Mouse (Mus musculus) erythroblast, adult 5-6 weeks (primary cell): ENCODE data around the gene Il21. TPM values are rescaled to one million over a fixed set of nuclear protein-coding genes. Genes with fewer than 3 reads are reported as not detected.

ENCODE experiments used
- ATAC-seq: replicated peaks from 2 replicates; pipeline ENCODE4 v1.8.0; 2016; ENCODE audit warnings: moderate number of reproducible peaks, mild to moderate bottlenecking, moderate TSS enrichment, inconsistent platforms; ENCODE audit not compliant: poor library complexity, low FRiP score, severe bottlenecking
- total RNA-seq, 2 experiments: library from RNA; stranded (forward) in 1 of 2; stranded (reverse) in 1 of 2; fragments of 150-400 nt in 1 of 2; fragments of 200-764, 138-1000 nt in 1 of 2; gene quantifications; 2 replicates each; pipeline versions ENCODE4 v1.2.3 to v1.2.4; 2015 to 2017; ENCODE audit warnings: low replicate concordance in 2 of 2

Il21 gene
- total RNA-seq, 2 experiments from 2014 or later, result not detected

DNA sequence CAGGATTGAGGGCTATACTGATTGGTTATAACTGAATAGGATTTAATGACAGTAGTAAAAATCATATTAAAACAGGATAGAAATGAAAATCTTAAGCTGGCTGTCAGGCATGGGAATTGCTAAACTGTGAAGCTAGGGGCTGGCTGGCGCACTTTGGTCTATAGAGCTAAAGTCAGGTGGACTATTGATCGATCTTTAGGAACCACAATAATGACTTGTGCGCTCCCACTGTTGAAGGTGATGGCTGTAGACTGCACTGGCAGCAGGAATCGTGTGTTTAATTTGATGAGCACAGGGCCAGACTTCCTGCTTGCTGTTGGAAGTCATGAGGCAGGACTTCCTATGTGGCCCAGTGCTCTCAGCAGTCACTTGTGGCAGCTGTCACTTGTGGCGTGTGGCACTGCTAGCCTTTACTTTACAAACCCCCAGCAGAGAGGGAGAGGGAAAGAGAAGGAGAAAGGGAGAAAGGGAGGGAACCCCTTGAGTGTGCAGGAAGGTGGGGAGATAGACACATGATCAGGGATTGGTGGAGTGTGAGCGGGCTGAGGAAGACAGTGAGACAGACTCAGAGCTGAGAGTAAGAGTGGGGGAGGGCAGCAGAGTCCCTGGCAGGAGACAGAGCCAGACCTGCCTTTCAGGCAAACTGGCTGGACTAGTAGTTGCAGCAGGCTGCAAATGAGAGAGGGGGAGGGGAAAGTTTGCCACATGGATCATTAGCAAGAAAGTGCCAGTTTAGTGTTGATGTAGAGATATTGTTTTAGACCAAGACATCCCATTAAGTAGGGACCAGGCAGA, 31.1 kb downstream of the Il21 start:
- no peak for ATAC-seq

DNA sequence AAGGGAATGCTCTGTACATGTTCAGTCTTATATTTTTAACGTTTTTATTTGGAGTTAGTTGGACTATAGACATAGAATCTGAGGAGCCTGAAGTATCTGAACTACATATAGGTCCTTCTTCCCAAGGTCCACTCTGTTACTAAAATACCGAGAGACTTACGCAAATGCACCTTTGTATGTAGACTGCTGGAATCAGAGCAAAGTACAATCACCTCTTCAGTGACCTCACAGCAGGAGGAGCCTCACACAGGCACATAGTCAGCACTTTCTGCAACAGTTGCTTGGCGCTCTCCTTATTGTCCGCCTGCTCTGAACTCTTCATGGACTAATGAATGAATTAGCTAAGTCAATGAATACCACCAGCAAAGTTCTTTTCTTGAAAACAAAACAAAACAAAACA, 34.1 kb downstream of the Il21 start:
- no peak for ATAC-seq

- ATAC-seq, result no peak
Measured at GRCm38 (mm10) chr3:37191953-37192352, 40.5 kb downstream of the Il21 start.

DNA sequence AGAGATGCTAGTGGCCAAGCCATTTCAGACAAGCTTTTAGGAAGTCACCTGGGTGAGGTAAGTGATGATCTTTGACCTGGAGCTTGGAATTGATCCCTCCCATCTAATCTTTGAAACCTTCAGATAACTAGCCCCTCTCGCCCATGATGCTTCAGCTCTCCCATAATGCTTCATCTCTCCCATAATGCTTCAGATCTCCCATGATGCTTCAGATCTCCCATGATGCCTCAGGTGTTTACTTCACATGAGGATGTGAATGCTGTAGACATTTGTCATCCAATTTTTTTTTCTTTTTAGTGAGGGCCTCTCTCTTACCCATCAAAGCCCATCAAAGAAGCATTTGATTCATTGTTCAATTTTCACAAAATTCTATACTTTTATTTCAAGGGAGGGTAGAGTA, 46.9 kb downstream of the Il21 start:
- ATAC-seq, result no peak

DNA sequence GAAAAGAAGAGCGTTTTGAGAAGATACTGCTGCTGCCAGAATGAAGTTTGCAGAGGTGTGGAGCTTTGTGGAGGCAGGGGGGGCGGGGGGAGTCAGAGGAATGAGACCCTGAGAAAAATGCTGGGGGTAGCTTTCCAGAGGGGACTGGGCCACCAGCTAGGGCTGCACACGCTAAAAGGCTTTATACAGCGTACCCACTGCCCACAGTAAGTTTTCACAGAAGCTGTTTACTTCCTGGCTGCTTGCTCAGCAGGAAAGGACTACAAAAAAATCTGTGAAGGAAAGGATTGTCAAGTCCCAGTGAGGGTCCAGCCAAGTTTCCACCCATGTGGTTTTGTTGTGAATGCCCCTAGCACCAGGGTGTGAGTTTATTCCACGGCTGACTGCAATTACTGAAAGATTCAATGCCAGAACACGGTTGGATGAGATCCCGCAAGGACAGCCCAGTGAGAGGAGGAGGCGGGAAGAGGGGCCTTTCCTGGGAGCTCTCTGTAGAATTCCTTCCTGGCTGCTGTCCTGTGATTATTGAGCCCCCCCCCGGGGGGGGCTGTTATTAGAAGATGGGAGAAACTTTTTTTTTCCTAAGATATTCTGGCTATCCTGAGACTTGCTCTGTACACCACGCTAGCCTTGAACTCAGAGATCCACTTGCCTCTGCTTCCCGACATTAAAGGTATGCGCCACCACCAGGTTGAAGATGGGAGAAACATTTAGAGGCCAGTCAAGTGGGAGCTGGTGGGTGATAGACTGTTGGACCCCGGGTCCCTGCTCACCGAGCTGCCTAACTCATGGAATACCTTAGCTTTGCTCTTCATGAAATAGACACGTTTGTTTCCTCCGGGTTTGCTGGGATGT, 49.8 kb downstream of the Il21 start:
- no peak for ATAC-seq

GRCm38 (mm10) chr3:37181041-37181440, 51.4 kb downstream of the Il21 start:
- ATAC-seq, result no peak

- ATAC-seq, result no peak
Measured at GRCm38 (mm10) chr3:37180039-37180743, 52.2 kb downstream of the Il21 start.

DNA sequence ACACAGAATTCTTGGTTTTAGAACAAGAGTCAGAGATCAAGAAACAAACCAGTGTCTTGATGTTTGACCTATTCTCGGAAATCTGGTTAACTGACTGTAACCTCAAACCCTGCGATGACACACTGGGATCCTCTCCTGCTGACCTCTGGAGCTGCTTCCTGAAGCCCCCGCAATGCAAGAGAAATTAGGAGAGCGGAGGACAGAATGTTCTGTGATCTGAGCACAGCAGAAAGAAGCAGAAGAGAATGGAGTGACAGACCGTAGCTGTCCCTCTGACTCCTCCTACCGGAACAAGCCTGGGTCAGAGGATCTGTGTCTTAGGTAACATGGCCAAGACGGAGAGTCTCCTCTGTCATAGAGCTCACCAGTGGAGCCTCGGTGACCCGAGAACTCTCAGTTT, 53.0 kb downstream of the Il21 start:
- ATAC-seq, result no peak

- no peak for ATAC-seq
Measured at GRCm38 (mm10) chr3:37174711-37175572, 57.5 kb downstream of the Il21 start.

GRCm38 (mm10) chr3:37173285-37173684, 59.2 kb downstream of the Il21 start:
- ATAC-seq, result no peak

Other genes with a start within 250 kb of the Il21 start
- 0.63 TPM in 1 of 2 replicates, not detected in the other for gene Adad1, start 169.1 kb downstream of the Il21 start, total RNA-seq (2015; ENCODE audit: low replicate concordance)
- gene Adad1, start 169.1 kb downstream of the Il21 start, total RNA-seq (2017; ENCODE audit: low replicate concordance), result not detected in 2 replicates
- gene Il2, start 106.7 kb downstream of the Il21 start, total RNA-seq (2015; ENCODE audit: low replicate concordance), result 6.1 TPM in 1 of 2 replicates, not detected in the other
- not detected in 2 replicates for gene Il2, start 106.7 kb downstream of the Il21 start, total RNA-seq (2017; ENCODE audit: low replicate concordance)
- 0.77 TPM in 1 of 2 replicates, not detected in the other for gene Bbs12, start 79.9 kb upstream of the Il21 start, total RNA-seq (2015; ENCODE audit: low replicate concordance)
- gene Bbs12, start 79.9 kb upstream of the Il21 start, total RNA-seq (2017; ENCODE audit: low replicate concordance), result 0.56 and 0.68 TPM in 2 replicates
- 1.3 TPM in 1 of 2 replicates, not detected in the other for gene Cetn4, start 80.1 kb upstream of the Il21 start, total RNA-seq (2015; ENCODE audit: low replicate concordance)
- gene Cetn4, start 80.1 kb upstream of the Il21 start, total RNA-seq (2017; ENCODE audit: low replicate concordance), result 0.98 and 3.8 TPM in 2 replicates
- gene Fgf2, start 115.7 kb upstream of the Il21 start, total RNA-seq (2015; ENCODE audit: low replicate concordance), result not detected in 2 replicates
- gene Fgf2, start 115.7 kb upstream of the Il21 start, total RNA-seq (2017; ENCODE audit: low replicate concordance), result not detected in 2 replicates
- 1.0 and 2.5 TPM in 2 replicates for gene Spata5, start 187.3 kb upstream of the Il21 start, total RNA-seq (2015; ENCODE audit: low replicate concordance)
- 22.2 and 23.6 TPM in 2 replicates for gene Spata5, start 187.3 kb upstream of the Il21 start, total RNA-seq (2017; ENCODE audit: low replicate concordance)
- 1.3 TPM in 1 of 2 replicates, not detected in the other for gene Nudt6, start 187.6 kb upstream of the Il21 start, total RNA-seq (2015; ENCODE audit: low replicate concordance)
- 1.5 and 7.5 TPM in 2 replicates for gene Nudt6, start 187.6 kb upstream of the Il21 start, total RNA-seq (2017; ENCODE audit: low replicate concordance)